Mouse (Mus musculus) bone marrow, adult 2 months (tissue): ENCODE data around the gene Enpp3.

ENCODE experiments used
- CTCF ChIP-seq: fragments of 200-500 bp; IDR thresholded peaks from 2 replicates; pipeline ENCODE4 v1.5.1; 2011; ENCODE audit warnings: low read length, control low read depth; ENCODE audit not compliant: control insufficient read depth, insufficient read depth
- POLR2A ChIP-seq: fragments of 200-500 bp; IDR thresholded peaks from 2 replicates; pipeline ENCODE4 v1.6.1; 2011; ENCODE audit warnings: low read depth, mild to moderate bottlenecking, control low read depth, low read length, borderline replicate concordance; ENCODE audit not compliant: control insufficient read depth

GRCm38 (mm10) chr10:24764640-24765039, 78.0 kb downstream of the Enpp3 start:
- TF ChIP-seq CTCF (no peak), POLR2A (no peak)
